Mouse (Mus musculus) heart, adult 2 months (tissue): ENCODE measurements around the gene Prss16. TPM values are rescaled to one million over a fixed set of nuclear protein-coding genes. Genes with fewer than 3 reads are reported as not detected.

ENCODE experiments used
- DNase-seq, 2 experiments: peaks; one replicate each; pipeline ENCODE4 v3.0.0; 2021
- H3K27ac ChIP-seq: fragments of 200-600 bp; 2 replicates; pipeline ENCODE4 v1.8.1; 2022
- H3K27me3 ChIP-seq: fragments of 200-500 bp; 2 replicates; pipeline ENCODE4 v1.6.1; 2012; ENCODE audit warnings: mild to moderate bottlenecking, low read length, inconsistent platforms, mixed read lengths; ENCODE audit not compliant: control insufficient read depth, insufficient read depth
- H3K36me3 ChIP-seq: fragments of 200-500 bp; 2 replicates; pipeline ENCODE4 v1.6.1; 2012; ENCODE audit warnings: low read length, inconsistent platforms; ENCODE audit not compliant: control insufficient read depth, insufficient read depth
- H3K4me1 ChIP-seq: fragments of 200-500 bp; 2 replicates; pipeline ENCODE4 v1.6.1; 2011; ENCODE audit warnings: low read length; ENCODE audit not compliant: control insufficient read depth, insufficient read depth
- H3K4me3 ChIP-seq: fragments of 200-600 bp; 2 replicates; pipeline ENCODE4 v1.8.1; 2022
- H3K79me2 ChIP-seq: fragments of 200-500 bp; replicated peaks from 2 replicates; pipeline ENCODE4 v1.6.1; 2012; ENCODE audit warnings: mild to moderate bottlenecking, inconsistent platforms, low read length, moderate library complexity, mixed read lengths; ENCODE audit not compliant: control insufficient read depth, insufficient read depth
- H3K9ac ChIP-seq: fragments of 200-500 bp; 2 replicates; pipeline ENCODE4 v1.6.1; 2012; ENCODE audit warnings: low read depth, mild to moderate bottlenecking, control low read depth, inconsistent platforms, low read length, mixed read lengths
- CTCF ChIP-seq: fragments of 200-600 bp; IDR thresholded peaks from 2 replicates; pipeline ENCODE4 v1.8.1; 2022; ENCODE audit warnings: antibody characterized with exemption, mild to moderate bottlenecking, moderate library complexity
- EP300 ChIP-seq: fragments of 200-500 bp; IDR thresholded peaks from 2 replicates; pipeline ENCODE4 v1.6.1; 2011; ENCODE audit warnings: low read depth, low read length, control low read depth; ENCODE audit not compliant: insufficient read depth
- POLR2A ChIP-seq: fragments of 200-500 bp; IDR thresholded peaks from 2 replicates; pipeline ENCODE4 v1.6.1; 2011; ENCODE audit warnings: mild to moderate bottlenecking, low read depth, low read length, control low read depth; ENCODE audit not compliant: insufficient read depth
- WGBS: fragments of 180-500 bp; shearing (Covaris S2); methylation state at CpG from one replicate; pipeline ENCODE4 v1.1.7; 2018; 5-methylcytosine and 5-hydroxymethylcytosine counted together
- intact Hi-C: fragments of 180-260 bp; cut with DNase I; formaldehyde crosslinking; loops from one replicate; pipeline ENCODE4 v1.15.1; 2025
- long read RNA-seq: library from polyadenylated mRNA; stranded (forward); transcript quantifications from one replicate; pipeline ENCODE4 v2.0.0, GENCODE M21; 2021
- polyA plus RNA-seq: library from polyadenylated mRNA; depleted of rRNA; stranded (reverse); fragments of >200 nt; gene quantifications from 2 replicates; pipeline ENCODE4 v1.2.3, GENCODE M21; 2012; rRNA removed
- total RNA-seq, 2 experiments: library from RNA; stranded (reverse); gene quantifications; 2 replicates each; pipeline ENCODE4 v1.2.3; 2021

Gene Prss16
- total RNA-seq (not detected), polyA plus RNA-seq (0.23 TPM in 1 of 2 replicates, not detected in the other)
- long read RNA-seq: 0 reads

DNA sequence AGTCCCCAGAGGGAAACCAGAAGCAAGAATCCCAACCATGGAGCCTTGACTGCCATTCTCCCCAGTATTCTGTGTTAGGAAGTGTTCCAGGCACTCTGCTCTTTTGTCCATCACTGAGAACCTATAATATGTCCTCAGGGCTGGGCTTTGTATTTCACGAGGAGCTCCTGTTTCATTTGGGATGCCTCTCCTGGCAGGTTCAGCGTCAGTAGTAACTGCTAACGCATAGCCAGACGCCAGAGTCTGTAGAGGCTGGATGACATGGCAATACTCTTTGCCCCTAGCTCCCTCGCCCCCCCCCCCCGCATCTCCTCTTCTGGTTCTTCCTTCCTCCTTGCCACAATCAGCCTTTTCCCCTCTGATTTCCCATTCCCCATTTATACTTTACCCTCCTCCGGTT, at the start of gene Prss16:
TSS of gene Prss16 (minus strand) at position 101 of the 400 bp plus-strand sequence.
- Histone ChIP-seq H3K27me3 (peaks cover 12% of the 10 kb centered on the region), H3K36me3 (no peaks in the 10 kb centered on the region), H3K27ac (no peak within 1 kb of the TSS), H3K9ac (no peak within 1 kb of the TSS), H3K4me3 (no peak within 1 kb of the TSS), H3K4me1 (no peaks in the 10 kb centered on the region; the same call in 1 of the 2 replicates), H3K79me2 (no peaks in the 10 kb centered on the region)
- WGBS: 38% methylated on average over 7 of the region's 7 CpGs
- no peak for DNase-seq
- TF ChIP-seq CTCF (no peak), EP300 (no peak), POLR2A (no peak)
- intact Hi-C loops: no loop called here

DNA sequence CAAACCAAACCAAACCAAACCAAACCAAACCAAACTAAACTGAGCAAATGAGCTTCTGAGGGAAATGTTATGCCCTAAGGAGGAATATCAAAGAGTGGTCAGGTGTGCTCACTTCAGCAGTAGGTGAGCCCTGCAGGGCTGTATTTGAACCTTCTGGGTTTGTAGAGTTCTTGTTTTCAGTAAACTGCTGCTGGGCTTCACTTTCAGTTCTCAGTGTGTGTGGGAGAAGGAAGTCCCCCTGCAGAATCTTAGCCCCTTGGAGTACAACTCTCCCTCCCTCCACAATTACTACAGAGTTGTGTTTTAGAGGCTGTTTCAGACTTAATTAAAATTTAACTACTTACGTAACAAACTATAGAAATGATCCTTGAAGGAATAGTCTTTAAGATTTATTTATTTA, 44.2 kb upstream of the Prss16 start:
- intact Hi-C loops: no loop called here
- WGBS: 88% methylated on average over 1 of the region's 1 CpGs
- Histone ChIP-seq H3K9ac (no peak overlapping the region), H3K36me3 (no peaks in the 10 kb centered on the region), H3K27me3 (no peaks in the 10 kb centered on the region), H3K4me1 (peaks cover 2% of the 10 kb centered on the region; the same call in 1 of the 2 replicates), H3K27ac (no peak overlapping the region), H3K79me2 (no peaks in the 10 kb centered on the region), H3K4me3 (no peak overlapping the region)
- no peak for DNase-seq
- TF ChIP-seq POLR2A: no peak
- TF ChIP-seq CTCF: no peak
- TF ChIP-seq EP300: no peak

DNA sequence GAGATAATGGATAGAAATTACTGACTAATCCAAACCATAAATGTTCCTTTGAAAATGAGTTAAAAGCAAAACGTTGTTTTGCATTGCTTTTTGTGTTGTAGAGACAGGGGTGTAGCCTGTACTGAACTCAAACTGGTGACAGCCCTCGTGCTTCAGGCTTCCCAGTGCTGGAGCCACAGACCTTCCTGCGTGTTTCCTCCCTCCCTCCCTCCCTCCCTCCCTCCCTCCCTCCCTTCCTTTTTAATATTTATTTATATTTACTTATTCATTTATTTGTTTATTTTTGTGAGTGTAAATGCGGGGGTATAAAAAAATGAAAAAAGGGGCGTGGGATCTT, 41.9 kb upstream of the Prss16 start:
- H3K79me2 ChIP-seq: no peaks in the 10 kb centered on the region
- intact Hi-C loops: no loop called here
- WGBS: 14% methylated on average over 5 of the region's 5 CpGs
- peaks cover 2% of the 10 kb centered on the region; the same call in 1 of the 2 replicates for H3K4me1 ChIP-seq
- H3K4me3 ChIP-seq: peak overlapping the region; percentile 53
- no peak overlapping the region for H3K9ac ChIP-seq
- no peaks in the 10 kb centered on the region for H3K36me3 ChIP-seq
- TF ChIP-seq CTCF (no peak), EP300 (no peak), POLR2A (no peak)
- no peaks in the 10 kb centered on the region for H3K27me3 ChIP-seq
- peak overlapping the region; percentile 57 for H3K27ac ChIP-seq
- DNase-seq: no peak

DNA sequence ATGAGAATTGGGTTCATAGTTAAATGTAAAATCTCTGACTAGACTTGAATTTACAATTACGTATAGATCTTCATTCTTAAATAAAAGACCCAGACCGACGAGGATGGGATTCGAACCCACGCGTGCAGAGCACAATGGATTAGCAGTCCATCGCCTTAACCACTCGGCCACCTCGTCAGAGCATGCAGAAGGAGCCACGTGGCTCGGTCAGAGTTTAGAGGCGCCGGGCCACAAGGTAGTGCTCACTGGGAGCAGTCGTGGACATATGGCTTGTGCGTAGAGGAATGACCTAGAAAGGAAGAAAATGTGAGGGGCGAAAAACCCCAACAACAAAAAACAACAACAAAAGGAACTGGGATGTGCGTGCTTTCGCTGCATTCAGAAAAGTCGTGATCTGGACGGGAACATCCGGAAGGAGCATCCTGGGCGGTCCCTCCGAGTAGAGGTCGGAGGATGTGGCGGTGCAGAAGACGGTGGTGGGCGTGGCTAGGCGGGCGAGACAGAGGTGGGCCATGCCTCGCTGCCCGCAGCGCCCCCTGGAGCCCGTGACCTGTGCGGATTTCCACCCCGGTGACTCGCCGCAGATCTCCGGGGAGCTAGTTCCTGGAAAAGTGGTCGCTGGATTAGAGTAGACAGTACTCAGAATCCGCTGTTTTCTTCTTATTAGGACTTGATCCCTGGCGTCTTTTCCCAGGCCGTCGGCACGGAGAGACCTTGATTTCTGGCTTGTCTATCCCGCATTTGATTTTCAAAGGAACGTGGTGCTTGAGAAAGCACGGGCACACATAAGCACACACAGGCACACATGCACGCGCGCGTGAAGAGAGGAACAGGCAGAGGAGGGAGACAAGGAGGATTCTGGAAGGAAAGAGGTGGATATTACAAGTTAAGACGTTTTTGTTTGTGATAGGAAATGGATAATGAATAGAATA, 41.3 kb upstream of the Prss16 start:
- peak overlapping the region; percentile 26 for H3K9ac ChIP-seq
- intact Hi-C loops: no loop called here
- TF ChIP-seq EP300 (peak; percentile 62; the same call in 1 of the 2 replicates), CTCF (peak; percentile 81), POLR2A (peak; percentile 54; the same call in 1 of the 2 replicates)
- H3K4me3 ChIP-seq: peak overlapping the region; percentile 53
- H3K79me2 ChIP-seq: no peaks in the 10 kb centered on the region
- no peaks in the 10 kb centered on the region for H3K27me3 ChIP-seq
- peak; percentile 90 to 92 for DNase-seq
- H3K4me1 ChIP-seq: peaks cover 2% of the 10 kb centered on the region; the same call in 1 of the 2 replicates
- peak overlapping the region; percentile 57 for H3K27ac ChIP-seq
- H3K36me3 ChIP-seq: no peaks in the 10 kb centered on the region
- under 1% methylated on average over 52 of the region's 52 CpGs for WGBS

DNA sequence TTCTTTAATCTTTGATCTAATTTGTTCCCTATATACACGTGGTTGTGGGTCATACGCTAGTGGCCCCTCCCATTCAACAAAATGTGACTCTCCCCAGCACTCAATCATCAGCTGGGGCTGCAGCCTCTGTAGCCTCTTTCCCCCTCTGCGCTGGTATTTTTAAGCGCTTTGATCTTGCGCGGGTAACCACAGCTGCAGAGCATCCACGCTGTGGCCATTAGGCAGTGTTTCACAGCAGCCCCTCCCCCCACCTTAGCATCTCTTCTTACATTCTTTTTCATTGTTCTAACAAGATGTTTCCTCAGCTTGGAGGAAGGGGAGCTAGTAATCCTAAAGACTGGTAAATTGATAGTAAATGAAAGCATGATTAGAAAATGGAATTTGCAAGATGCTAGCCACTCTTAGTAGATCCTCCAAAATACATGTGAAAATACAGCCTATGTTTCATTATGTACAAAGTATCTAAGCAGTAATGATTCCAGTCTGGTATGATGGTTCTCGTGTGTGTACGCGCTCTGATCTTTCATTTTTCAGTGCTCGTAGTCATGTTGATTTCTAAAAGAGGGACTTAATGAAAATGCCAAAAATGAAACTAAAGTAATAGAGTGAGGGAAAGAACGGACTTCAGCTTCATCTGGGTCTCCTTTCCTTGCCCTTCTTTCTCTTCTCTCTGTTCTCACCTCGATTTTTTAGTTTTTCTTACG, 40.3 kb upstream of the Prss16 start:
- H3K9ac ChIP-seq: peak overlapping the region; percentile 8; the same call in 1 of the 2 replicates
- 1% methylated on average over 14 of the region's 14 CpGs for WGBS

More for the DNA sequence above, 40.3 kb upstream of the Prss16 start:
- Histone ChIP-seq H3K27me3 (no peaks in the 10 kb centered on the region), H3K4me3 (peak overlapping the region; percentile 53), H3K4me1 (peaks cover 2% of the 10 kb centered on the region; the same call in 1 of the 2 replicates), H3K27ac (no peak overlapping the region), H3K36me3 (no peaks in the 10 kb centered on the region), H3K79me2 (no peaks in the 10 kb centered on the region)
- intact Hi-C loops: loop anchor here (10.0 kb wide), 1 partner anchor 295 kb away; the partner anchor contains the start of genes Hist1h2ak, Hist1h2bn and Hist1h4k
- TF ChIP-seq POLR2A (no peak), CTCF (no peak), EP300 (no peak)
- DNase-seq: no peak
